Mouse (Mus musculus): ENCODE measurements around the gene Slc1a2. TPM values are rescaled to one million over a fixed set of nuclear protein-coding genes. Genes with fewer than 3 reads are reported as not detected.

The Slc1a2 gene
- polyA plus RNA-seq, 1 experiment: 3.1 TPM

GRCm38 (mm10) chr2:102650322-102650721 lies 8.1 kb upstream of the Slc1a2 start:
- 83% methylated on average over 4 of the region's 4 CpGs for WGBS
- TF ChIP-seq CTCF (IDR thresholded peaks at IDR 0.05; ENCODE audit: extremely low read depth, insufficient read depth, insufficient read length, insufficient replicate concordance) (no peak), POLR2A (IDR thresholded peaks at IDR 0.05; ENCODE audit: low read depth, low read length) (no peak)
- no peak overlapping the region for H3K27ac ChIP-seq (ENCODE audit: insufficient read depth, low read length)
- H3K4me1 ChIP-seq (ENCODE audit: control insufficient read depth, insufficient read depth, insufficient read length): no peaks in the 10 kb centered on the region
- H3K4me3 ChIP-seq (ENCODE audit: extremely low read depth, insufficient read depth, insufficient read length): no peak overlapping the region
- no peak for DNase-seq (ENCODE audit: low read depth in 1 of 2, low spot score in 2 of 2)
- H3K36me3 ChIP-seq (ENCODE audit: control insufficient read depth, insufficient read depth, low read length): no peaks in the 10 kb centered on the region
- no peaks in the 10 kb centered on the region for H3K27me3 ChIP-seq (ENCODE audit: control insufficient read depth, insufficient read depth, low read length)

GRCm38 (mm10) chr2:102655966-102656725 lies 2.3 kb upstream of the Slc1a2 start:
- DNase-seq (ENCODE audit: low read depth in 1 of 2, low spot score in 2 of 2): no peak
- Histone ChIP-seq H3K36me3 (ENCODE audit: control insufficient read depth, insufficient read depth, low read length) (no peaks in the 10 kb centered on the region), H3K27me3 (ENCODE audit: control insufficient read depth, insufficient read depth, low read length) (peaks cover 14% of the 10 kb centered on the region), H3K4me1 (ENCODE audit: control insufficient read depth, insufficient read depth, insufficient read length) (peaks cover 5% of the 10 kb centered on the region; the same call in 1 of the 2 replicates), H3K4me3 (ENCODE audit: extremely low read depth, insufficient read depth, insufficient read length) (no peak overlapping the region), H3K27ac (ENCODE audit: insufficient read depth, low read length) (no peak overlapping the region)
- TF ChIP-seq POLR2A (IDR thresholded peaks at IDR 0.05; ENCODE audit: low read depth, low read length) (no peak), CTCF (IDR thresholded peaks at IDR 0.05; ENCODE audit: extremely low read depth, insufficient read depth, insufficient read length, insufficient replicate concordance) (no peak)
- WGBS: 82% methylated on average over 8 of the region's 8 CpGs

- Histone ChIP-seq H3K27me3 (ENCODE audit: control insufficient read depth, insufficient read depth, low read length) (peaks cover 14% of the 10 kb centered on the region), H3K36me3 (ENCODE audit: control insufficient read depth, insufficient read depth, low read length) (no peaks in the 10 kb centered on the region), H3K27ac (ENCODE audit: insufficient read depth, low read length) (no peak overlapping the region), H3K4me3 (ENCODE audit: extremely low read depth, insufficient read depth, insufficient read length) (no peak overlapping the region), H3K4me1 (ENCODE audit: control insufficient read depth, insufficient read depth, insufficient read length) (peaks cover 5% of the 10 kb centered on the region; the same call in 1 of the 2 replicates)
- 46% methylated on average over 7 of the region's 7 CpGs for WGBS
- no peak for DNase-seq (ENCODE audit: low read depth in 1 of 2, low spot score in 2 of 2)
- TF ChIP-seq POLR2A (IDR thresholded peaks at IDR 0.05; ENCODE audit: low read depth, low read length): no peak
- TF ChIP-seq CTCF (IDR thresholded peaks at IDR 0.05; ENCODE audit: extremely low read depth, insufficient read depth, insufficient read length, insufficient replicate concordance): no peak
These were observed 733 bp upstream of the Slc1a2 start for GRCm38 (mm10) chr2:102657726-102658125.

GRCm38 (mm10) chr2:102658661-102659520 lies 432 bp downstream of the Slc1a2 start:
- 2% methylated on average over 74 of the region's 80 CpGs for WGBS
- Histone ChIP-seq H3K36me3 (ENCODE audit: control insufficient read depth, insufficient read depth, low read length) (no peaks in the 10 kb centered on the region), H3K27ac (ENCODE audit: insufficient read depth, low read length) (no peak overlapping the region), H3K4me1 (ENCODE audit: control insufficient read depth, insufficient read depth, insufficient read length) (peaks cover 5% of the 10 kb centered on the region; the same call in 1 of the 2 replicates), H3K27me3 (ENCODE audit: control insufficient read depth, insufficient read depth, low read length) (peaks cover 14% of the 10 kb centered on the region), H3K4me3 (ENCODE audit: extremely low read depth, insufficient read depth, insufficient read length) (peak overlapping the region; percentile 14; the same call in 1 of the 2 replicates)
- no peak for DNase-seq (ENCODE audit: low read depth in 1 of 2, low spot score in 2 of 2)
- TF ChIP-seq CTCF (IDR thresholded peaks at IDR 0.05; ENCODE audit: extremely low read depth, insufficient read depth, insufficient read length, insufficient replicate concordance) (no peak), POLR2A (IDR thresholded peaks at IDR 0.05; ENCODE audit: low read depth, low read length) (no peak)

- DNase-seq (ENCODE audit: low read depth in 1 of 2, low spot score in 2 of 2): no peak
- no peaks in the 10 kb centered on the region for H3K36me3 ChIP-seq (ENCODE audit: control insufficient read depth, insufficient read depth, low read length)
- peaks cover 14% of the 10 kb centered on the region for H3K27me3 ChIP-seq (ENCODE audit: control insufficient read depth, insufficient read depth, low read length)
- no peak overlapping the region for H3K4me3 ChIP-seq (ENCODE audit: extremely low read depth, insufficient read depth, insufficient read length)
- H3K27ac ChIP-seq (ENCODE audit: insufficient read depth, low read length): no peak overlapping the region
- TF ChIP-seq POLR2A (IDR thresholded peaks at IDR 0.05; ENCODE audit: low read depth, low read length) (no peak), CTCF (IDR thresholded peaks at IDR 0.05; ENCODE audit: extremely low read depth, insufficient read depth, insufficient read length, insufficient replicate concordance) (no peak)
- WGBS: 8% methylated on average over 10 of the region's 10 CpGs
- peaks cover 5% of the 10 kb centered on the region; the same call in 1 of the 2 replicates for H3K4me1 ChIP-seq (ENCODE audit: control insufficient read depth, insufficient read depth, insufficient read length)
These were observed 1.0 kb downstream of the Slc1a2 start for GRCm38 (mm10) chr2:102659521-102659830.

GRCm38 (mm10) chr2:102661052-102661451 lies 2.6 kb downstream of the Slc1a2 start:
- WGBS: 51% methylated on average over 2 of the region's 2 CpGs

More at GRCm38 (mm10) chr2:102661052-102661451, 2.6 kb downstream of the Slc1a2 start:
- peaks cover 5% of the 10 kb centered on the region; the same call in 1 of the 2 replicates for H3K4me1 ChIP-seq (ENCODE audit: control insufficient read depth, insufficient read depth, insufficient read length)
- no peak for DNase-seq (ENCODE audit: low read depth in 1 of 2, low spot score in 2 of 2)
- H3K4me3 ChIP-seq (ENCODE audit: extremely low read depth, insufficient read depth, insufficient read length): no peak overlapping the region
- H3K27ac ChIP-seq (ENCODE audit: insufficient read depth, low read length): no peak overlapping the region
- no peak for TF ChIP-seq POLR2A (IDR thresholded peaks at IDR 0.05; ENCODE audit: low read depth, low read length)
- no peak for TF ChIP-seq CTCF (IDR thresholded peaks at IDR 0.05; ENCODE audit: extremely low read depth, insufficient read depth, insufficient read length, insufficient replicate concordance)
- H3K36me3 ChIP-seq (ENCODE audit: control insufficient read depth, insufficient read depth, low read length): no peaks in the 10 kb centered on the region
- H3K27me3 ChIP-seq (ENCODE audit: control insufficient read depth, insufficient read depth, low read length): peaks cover 14% of the 10 kb centered on the region
